Mouse (Mus musculus): ENCODE results near the gene H2bfm. TPM values are rescaled to one million over a fixed set of nuclear protein-coding genes. Genes with fewer than 3 reads are reported as not detected.
A peak's percentile ranks its signal among the peaks of the same experiment; 100 is the strongest.

H2bfm gene
- polyA plus RNA-seq, 1 experiment from 2014 or later: not detected

DNA sequence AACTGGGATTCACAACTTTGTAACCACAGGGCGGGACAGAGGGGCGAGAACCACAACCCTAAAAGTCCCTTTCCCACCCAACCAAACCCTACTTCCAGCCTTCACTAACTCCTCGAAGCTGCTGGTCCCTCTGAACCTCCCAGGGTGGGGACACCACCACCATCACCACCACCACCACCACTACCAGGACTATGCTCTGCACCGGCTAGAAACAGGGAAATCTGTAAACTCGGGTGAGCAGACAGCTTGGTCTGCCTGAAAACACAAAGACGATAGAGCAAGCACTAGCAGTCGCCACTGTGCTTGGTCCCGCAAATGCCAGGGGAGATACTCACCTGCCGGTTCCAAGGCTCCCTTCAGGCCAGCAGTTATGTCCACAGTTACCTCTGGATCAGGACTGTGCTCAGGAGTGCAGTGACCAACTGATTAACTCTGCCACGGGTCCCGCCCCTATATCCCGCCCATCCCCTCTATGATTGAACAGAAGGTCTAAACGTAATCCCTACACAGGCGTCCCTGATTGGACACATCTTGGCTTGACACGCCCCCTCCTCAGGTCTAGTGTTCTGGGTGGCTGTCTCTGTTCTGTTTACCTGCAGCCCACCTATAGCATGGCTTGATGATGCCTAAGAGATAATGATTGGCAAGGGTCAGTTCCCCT is 49.4 kb downstream of the H2bfm start, which contains the start of the genes Tmsb15l and Tmsb15b1:
TSS of gene Tmsb15l (minus strand) at position 446 of the 661 bp plus-strand sequence.
TSS of gene Tmsb15b1 (minus strand) at position 451 of the 661 bp plus-strand sequence.
- H3K4me1 ChIP-seq (ENCODE audit: control insufficient read depth, insufficient read depth, low read length): no peaks in the 10 kb centered on the region
- peak within 1 kb of the TSS; percentile 52 for H3K4me2 ChIP-seq (ENCODE audit: low read depth, low read length)
- H3K27ac ChIP-seq (ENCODE audit: low read length): no peak within 1 kb of the TSS
- H3K27me3 ChIP-seq (ENCODE audit: control insufficient read depth, insufficient read depth, low read length): no peaks in the 10 kb centered on the region
- H3K36me3 ChIP-seq (ENCODE audit: control insufficient read depth, insufficient read depth, low read length): no peaks in the 10 kb centered on the region
- peak; percentile 100 for ATAC-seq (ENCODE audit: insufficient read depth, low FRiP score)
- 16% methylated on average over 15 of the region's 15 CpGs for WGBS
- peak within 1 kb of the TSS; percentile 58 for H3K9ac ChIP-seq (ENCODE audit: low read length)
- H3K4me3 ChIP-seq (replicated peaks; ENCODE audit: low read length): peak within 1 kb of the TSS; percentile 50
- H3K9me3 ChIP-seq (replicated peaks; ENCODE audit: control insufficient read depth, low read length): no peaks in the 10 kb centered on the region

Other genes with a start within 250 kb of the H2bfm start
- 9.1 and 10.4 TPM in 2 replicates for gene Tceal1, start 219.3 kb upstream of the H2bfm start, polyA plus RNA-seq (2015; fragmentation: Nextera tagmentation; extraction: Ambion mirVana)
- gene Morf4l2, start 183.6 kb upstream of the H2bfm start, polyA plus RNA-seq (2015; fragmentation: Nextera tagmentation; extraction: Ambion mirVana): 496 and 508 TPM in 2 replicates
- not detected in 2 replicates for gene Glra4, start 147.2 kb upstream of the H2bfm start, polyA plus RNA-seq (2015; fragmentation: Nextera tagmentation; extraction: Ambion mirVana)
- 5.7 and 5.9 TPM in 2 replicates for gene Plp1, start 104.7 kb upstream of the H2bfm start, polyA plus RNA-seq (2015; fragmentation: Nextera tagmentation; extraction: Ambion mirVana)
- 0.55 and 0.71 TPM in 2 replicates for gene Rab9b, start 58.6 kb upstream of the H2bfm start, polyA plus RNA-seq (2015; fragmentation: Nextera tagmentation; extraction: Ambion mirVana)
- 31.2 and 52.2 TPM in 2 replicates for gene Tmsb15b2, start 48.2 kb downstream of the H2bfm start, polyA plus RNA-seq (2015; fragmentation: Nextera tagmentation; extraction: Ambion mirVana)
- gene Tmsb15l, start 49.5 kb downstream of the H2bfm start, polyA plus RNA-seq (2015; fragmentation: Nextera tagmentation; extraction: Ambion mirVana): 4.4 and 4.9 TPM in 2 replicates
- gene Tmsb15b1, start 49.5 kb downstream of the H2bfm start, polyA plus RNA-seq (2015; fragmentation: Nextera tagmentation; extraction: Ambion mirVana): 21.8 and 23.1 TPM in 2 replicates
- 14.6 and 16.0 TPM in 2 replicates for gene Zcchc18, start 65.8 kb downstream of the H2bfm start, polyA plus RNA-seq (2015; fragmentation: Nextera tagmentation; extraction: Ambion mirVana)
- 7.3 and 9.3 TPM in 2 replicates for gene Slc25a53, start 111.0 kb downstream of the H2bfm start, polyA plus RNA-seq (2015; fragmentation: Nextera tagmentation; extraction: Ambion mirVana)
- gene Fam199x, start 122.3 kb downstream of the H2bfm start, polyA plus RNA-seq (2015; fragmentation: Nextera tagmentation; extraction: Ambion mirVana): 6.1 and 6.5 TPM in 2 replicates
- gene Esx1, start 194.8 kb downstream of the H2bfm start, polyA plus RNA-seq (2015; fragmentation: Nextera tagmentation; extraction: Ambion mirVana): not detected in 2 replicates